Mouse (Mus musculus): ENCODE results near the gene Decr2. TPM values are rescaled to one million over a fixed set of nuclear protein-coding genes. Genes with fewer than 3 reads are reported as not detected.

Gene Decr2
- polyA plus RNA-seq, 1 experiment from 2014 or later: 27.3 TPM

GRCm38 (mm10) chr17:26057787-26058567 is 32.2 kb downstream of the Decr2 start:
- Histone ChIP-seq H3K4me2 (ENCODE audit: low read length) (no peak overlapping the region), H3K36me3 (ENCODE audit: control insufficient read depth, insufficient read depth, low read length) (peaks cover 9% of the 10 kb centered on the region), H3K27me3 (replicated peaks; ENCODE audit: control insufficient read depth, insufficient read depth, low read length) (no peaks in the 10 kb centered on the region), H3K27ac (ENCODE audit: low read depth) (no peak overlapping the region), H3K4me3 (ENCODE audit: low read depth, low read length) (no peak overlapping the region), H3K9ac (ENCODE audit: low read length) (no peak overlapping the region), H3K4me1 (replicated peaks; ENCODE audit: control insufficient read depth, insufficient read depth, low read length) (no peaks in the 10 kb centered on the region), H3K9me3 (ENCODE audit: control insufficient read depth, low read length) (no peaks in the 10 kb centered on the region)
- WGBS: 68% methylated on average over 9 of the region's 9 CpGs
- DNase-seq (ENCODE audit: low spot score): no peak
- no peak for ATAC-seq (replicated peaks; ENCODE audit: low FRiP score, low TSS enrichment, low read depth)

- Histone ChIP-seq H3K27ac (ENCODE audit: low read depth) (no peak overlapping the region), H3K36me3 (ENCODE audit: control insufficient read depth, insufficient read depth, low read length) (peaks cover 9% of the 10 kb centered on the region), H3K27me3 (replicated peaks; ENCODE audit: control insufficient read depth, insufficient read depth, low read length) (no peaks in the 10 kb centered on the region), H3K4me2 (ENCODE audit: low read length) (no peak overlapping the region), H3K4me1 (replicated peaks; ENCODE audit: control insufficient read depth, insufficient read depth, low read length) (no peaks in the 10 kb centered on the region), H3K9me3 (ENCODE audit: control insufficient read depth, low read length) (no peaks in the 10 kb centered on the region), H3K4me3 (ENCODE audit: low read depth, low read length) (no peak overlapping the region), H3K9ac (ENCODE audit: low read length) (no peak overlapping the region)
- DNase-seq (ENCODE audit: low spot score) (no peak), ATAC-seq (replicated peaks; ENCODE audit: low FRiP score, low TSS enrichment, low read depth) (no peak)
- 91% methylated on average over 8 of the region's 8 CpGs for WGBS
Observed at GRCm38 (mm10) chr17:26057278-26057677, 32.9 kb downstream of the Decr2 start.

GRCm38 (mm10) chr17:26055164-26055563 is 35.0 kb downstream of the Decr2 start:
- Histone ChIP-seq H3K4me3 (ENCODE audit: low read depth, low read length) (no peak overlapping the region), H3K36me3 (ENCODE audit: control insufficient read depth, insufficient read depth, low read length) (peaks cover 9% of the 10 kb centered on the region), H3K9ac (ENCODE audit: low read length) (no peak overlapping the region), H3K27me3 (replicated peaks; ENCODE audit: control insufficient read depth, insufficient read depth, low read length) (no peaks in the 10 kb centered on the region), H3K4me2 (ENCODE audit: low read length) (no peak overlapping the region), H3K9me3 (ENCODE audit: control insufficient read depth, low read length) (no peaks in the 10 kb centered on the region), H3K27ac (ENCODE audit: low read depth) (no peak overlapping the region), H3K4me1 (replicated peaks; ENCODE audit: control insufficient read depth, insufficient read depth, low read length) (no peaks in the 10 kb centered on the region)
- DNase-seq (ENCODE audit: low spot score): no peak
- no peak for ATAC-seq (replicated peaks; ENCODE audit: low FRiP score, low TSS enrichment, low read depth)
- 75% methylated on average over 6 of the region's 6 CpGs for WGBS

- no peak for ATAC-seq (replicated peaks; ENCODE audit: low FRiP score, low TSS enrichment, low read depth)
- H3K27ac ChIP-seq (ENCODE audit: low read depth): no peak overlapping the region
- no peaks in the 10 kb centered on the region for H3K4me1 ChIP-seq (replicated peaks; ENCODE audit: control insufficient read depth, insufficient read depth, low read length)
- H3K9me3 ChIP-seq (ENCODE audit: control insufficient read depth, low read length): no peaks in the 10 kb centered on the region
- DNase-seq (ENCODE audit: low spot score): no peak
- H3K4me2 ChIP-seq (ENCODE audit: low read length): no peak overlapping the region
- no peaks in the 10 kb centered on the region for H3K27me3 ChIP-seq (replicated peaks; ENCODE audit: control insufficient read depth, insufficient read depth, low read length)
- 61% methylated on average over 17 of the region's 17 CpGs for WGBS
- H3K9ac ChIP-seq (ENCODE audit: low read length): no peak overlapping the region
- H3K4me3 ChIP-seq (ENCODE audit: low read depth, low read length): no peak overlapping the region
- peaks cover 5% of the 10 kb centered on the region for H3K36me3 ChIP-seq (ENCODE audit: control insufficient read depth, insufficient read depth, low read length)
Observed at GRCm38 (mm10) chr17:26054133-26054845, 35.8 kb downstream of the Decr2 start.

- Histone ChIP-seq H3K9me3 (ENCODE audit: control insufficient read depth, low read length) (no peaks in the 10 kb centered on the region), H3K4me1 (replicated peaks; ENCODE audit: control insufficient read depth, insufficient read depth, low read length) (no peaks in the 10 kb centered on the region), H3K27ac (ENCODE audit: low read depth) (no peak overlapping the region), H3K36me3 (ENCODE audit: control insufficient read depth, insufficient read depth, low read length) (no peaks in the 10 kb centered on the region), H3K4me3 (ENCODE audit: low read depth, low read length) (no peak overlapping the region), H3K27me3 (replicated peaks; ENCODE audit: control insufficient read depth, insufficient read depth, low read length) (no peaks in the 10 kb centered on the region), H3K9ac (ENCODE audit: low read length) (no peak overlapping the region), H3K4me2 (ENCODE audit: low read length) (no peak overlapping the region)
- no peak for DNase-seq (ENCODE audit: low spot score)
- WGBS: 85% methylated on average over 4 of the region's 4 CpGs
- ATAC-seq (replicated peaks; ENCODE audit: low FRiP score, low TSS enrichment, low read depth): no peak
Observed at GRCm38 (mm10) chr17:26052706-26053105, 37.4 kb downstream of the Decr2 start.

- H3K4me2 ChIP-seq (ENCODE audit: low read length): no peak overlapping the region
- no peak overlapping the region for H3K4me3 ChIP-seq (ENCODE audit: low read depth, low read length)
- ATAC-seq (replicated peaks; ENCODE audit: low FRiP score, low TSS enrichment, low read depth) (no peak), DNase-seq (ENCODE audit: low spot score) (no peak)
- no peak overlapping the region for H3K9ac ChIP-seq (ENCODE audit: low read length)
- 89% methylated on average over 4 of the region's 4 CpGs for WGBS
- no peaks in the 10 kb centered on the region for H3K27me3 ChIP-seq (replicated peaks; ENCODE audit: control insufficient read depth, insufficient read depth, low read length)
- no peaks in the 10 kb centered on the region for H3K4me1 ChIP-seq (replicated peaks; ENCODE audit: control insufficient read depth, insufficient read depth, low read length)
- no peaks in the 10 kb centered on the region for H3K36me3 ChIP-seq (ENCODE audit: control insufficient read depth, insufficient read depth, low read length)
- no peaks in the 10 kb centered on the region for H3K9me3 ChIP-seq (ENCODE audit: control insufficient read depth, low read length)
- H3K27ac ChIP-seq (ENCODE audit: low read depth): no peak overlapping the region
Observed at GRCm38 (mm10) chr17:26052074-26052473, 38.1 kb downstream of the Decr2 start.

- no peaks in the 10 kb centered on the region for H3K36me3 ChIP-seq (ENCODE audit: control insufficient read depth, insufficient read depth, low read length)
- DNase-seq (ENCODE audit: low spot score) (no peak), ATAC-seq (replicated peaks; ENCODE audit: low FRiP score, low TSS enrichment, low read depth) (no peak)
- no peaks in the 10 kb centered on the region for H3K4me1 ChIP-seq (replicated peaks; ENCODE audit: control insufficient read depth, insufficient read depth, low read length)
- no peak overlapping the region for H3K27ac ChIP-seq (ENCODE audit: low read depth)
- H3K9me3 ChIP-seq (ENCODE audit: control insufficient read depth, low read length): no peaks in the 10 kb centered on the region
- H3K4me3 ChIP-seq (ENCODE audit: low read depth, low read length): no peak overlapping the region
- WGBS: 91% methylated on average over 8 of the region's 8 CpGs
- no peaks in the 10 kb centered on the region for H3K27me3 ChIP-seq (replicated peaks; ENCODE audit: control insufficient read depth, insufficient read depth, low read length)
- no peak overlapping the region for H3K4me2 ChIP-seq (ENCODE audit: low read length)
- H3K9ac ChIP-seq (ENCODE audit: low read length): no peak overlapping the region
Observed at GRCm38 (mm10) chr17:26048118-26048517, 42.0 kb downstream of the Decr2 start.

GRCm38 (mm10) chr17:26046253-26046997 is 43.7 kb downstream of the Decr2 start:
- Histone ChIP-seq H3K9me3 (ENCODE audit: control insufficient read depth, low read length) (no peaks in the 10 kb centered on the region), H3K36me3 (ENCODE audit: control insufficient read depth, insufficient read depth, low read length) (no peaks in the 10 kb centered on the region), H3K27ac (ENCODE audit: low read depth) (no peak overlapping the region), H3K4me3 (ENCODE audit: low read depth, low read length) (no peak overlapping the region), H3K9ac (ENCODE audit: low read length) (no peak overlapping the region), H3K4me2 (ENCODE audit: low read length) (no peak overlapping the region), H3K4me1 (replicated peaks; ENCODE audit: control insufficient read depth, insufficient read depth, low read length) (no peaks in the 10 kb centered on the region), H3K27me3 (replicated peaks; ENCODE audit: control insufficient read depth, insufficient read depth, low read length) (no peaks in the 10 kb centered on the region)
- 53% methylated on average over 10 of the region's 10 CpGs for WGBS
- ATAC-seq (replicated peaks; ENCODE audit: low FRiP score, low TSS enrichment, low read depth): no peak
- no peak for DNase-seq (ENCODE audit: low spot score)
